Mouse (Mus musculus): Measurements from ENCODE around the gene Jund.

Jund gene

DNA sequence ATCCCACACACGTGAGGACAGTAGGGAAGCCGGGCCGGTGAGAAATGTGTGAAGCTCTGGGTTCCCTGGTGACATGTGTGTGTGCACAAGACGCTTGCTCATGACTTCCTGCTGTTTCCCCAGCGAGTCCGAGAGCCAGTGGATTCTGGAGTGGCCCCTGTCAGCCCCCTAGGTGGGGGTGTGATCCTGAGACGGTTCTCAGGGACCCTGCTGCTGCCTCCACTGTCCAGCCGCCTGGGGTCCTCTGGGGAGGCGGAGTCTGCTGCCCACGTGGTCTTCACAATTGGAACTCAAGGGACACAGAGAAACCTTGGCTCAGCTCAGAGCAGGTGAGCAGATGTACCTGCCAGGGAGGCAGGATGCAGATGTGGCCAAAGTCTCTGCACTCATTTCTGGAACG, 28.0 kb downstream of the Jund start:
- DNase-seq (ENCODE audit: low spot score) = no peak

DNA sequence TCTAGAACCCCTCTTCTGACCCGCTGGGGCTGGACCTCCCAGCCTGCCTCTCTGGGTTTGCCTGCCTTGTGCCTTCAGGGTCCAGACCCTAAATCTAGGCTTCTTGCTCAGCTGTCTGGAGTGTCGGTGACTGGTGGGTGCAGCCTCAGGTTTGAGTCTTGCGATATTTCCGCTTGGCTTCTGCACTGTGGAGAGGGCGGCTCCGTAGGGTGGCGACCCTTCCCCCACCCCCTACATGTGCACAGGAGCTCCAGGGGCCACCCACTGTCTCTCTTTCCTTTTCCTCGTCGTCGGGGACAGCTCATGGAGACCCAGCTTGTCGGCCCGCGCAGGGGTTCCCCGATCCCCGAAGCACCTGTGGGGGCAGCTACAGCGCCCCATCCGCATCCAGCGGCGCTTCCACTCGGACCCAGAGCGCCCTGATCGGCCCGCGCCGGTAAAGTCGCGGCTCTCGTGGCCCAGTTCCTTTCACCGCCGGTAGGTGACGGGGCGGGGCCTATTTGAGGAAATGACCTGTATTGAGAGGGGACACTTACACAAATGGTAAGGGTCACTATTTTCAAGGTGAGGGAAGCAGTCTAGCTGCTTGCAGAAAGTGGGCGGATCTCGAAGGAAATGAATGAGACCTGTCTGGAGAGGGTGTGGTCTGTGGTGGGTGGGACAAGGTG, 31.2 kb downstream of the Jund start:
- peak; percentile 54 for DNase-seq (ENCODE audit: low spot score)

DNA sequence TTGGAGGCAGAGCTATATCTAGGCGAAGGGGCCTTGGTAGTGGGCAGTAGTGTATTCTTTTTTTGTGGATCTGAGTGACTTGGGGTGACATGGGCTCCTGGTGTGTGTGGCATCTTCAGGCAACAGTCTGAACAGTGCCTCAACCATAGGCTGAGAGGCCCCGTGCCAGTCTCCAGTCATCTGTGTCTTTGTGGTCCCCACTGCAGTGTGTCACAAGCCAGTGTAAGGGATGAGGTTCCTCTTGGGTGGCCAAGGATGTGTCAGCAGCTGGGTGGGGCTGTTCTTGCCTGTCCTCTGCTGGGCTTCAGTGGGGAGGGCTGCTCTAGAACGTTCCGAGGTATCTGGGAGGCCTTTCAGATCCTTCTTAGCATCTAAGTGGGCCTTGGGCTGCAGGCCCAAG, 32.2 kb downstream of the Jund start:
- no peak for DNase-seq (ENCODE audit: low spot score)

GRCm38 (mm10) chr8:70737705-70738104, 39.0 kb downstream of the Jund start:
- no peak for DNase-seq (ENCODE audit: low spot score)

DNA sequence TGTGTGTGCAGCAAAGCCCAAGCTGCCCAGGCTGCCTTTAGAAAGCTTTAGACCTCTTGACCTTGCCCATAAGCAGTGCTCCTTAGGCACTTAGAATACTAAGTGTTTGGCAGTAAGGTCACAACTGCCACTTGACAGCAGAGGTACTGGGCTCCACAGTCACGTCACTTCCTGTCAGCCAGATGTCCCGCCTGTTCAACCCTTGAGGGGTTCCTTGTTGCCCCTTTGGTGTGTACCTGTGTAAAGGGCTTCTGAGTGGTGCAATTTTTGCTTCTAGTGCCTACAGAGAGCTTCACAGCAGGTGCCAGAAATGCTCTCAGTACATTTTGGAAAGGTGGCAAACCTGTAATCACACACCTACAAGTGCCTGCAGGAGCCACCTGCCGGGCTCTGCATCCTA, 39.5 kb downstream of the Jund start:
- DNase-seq (ENCODE audit: low spot score) = no peak

DNA sequence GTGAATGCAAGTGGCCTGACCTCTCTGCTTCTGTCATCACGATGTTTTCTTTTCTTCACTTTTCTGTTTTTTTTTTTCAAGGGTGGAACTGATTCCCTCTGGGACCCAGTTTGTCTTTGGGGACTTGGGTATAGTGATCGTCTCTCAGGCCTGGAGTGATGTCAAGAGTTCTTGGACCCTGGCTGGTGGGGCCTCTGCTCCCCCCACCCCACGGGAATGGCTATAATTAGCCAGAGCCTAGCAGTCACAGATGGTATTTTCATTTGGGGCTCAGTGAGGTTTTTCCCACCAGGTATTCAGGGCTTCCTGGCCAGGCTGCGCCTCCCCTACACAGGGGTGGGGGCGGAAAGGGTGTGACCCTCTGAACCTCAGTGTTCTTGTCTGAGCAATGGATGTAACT, 42.9 kb downstream of the Jund start:
- no peak for DNase-seq (ENCODE audit: low spot score)

GRCm38 (mm10) chr8:70742176-70742575, 43.4 kb downstream of the Jund start:
- DNase-seq (ENCODE audit: low spot score) = peak; percentile 51

GRCm38 (mm10) chr8:70742981-70743655, 44.4 kb downstream of the Jund start:
- DNase-seq (ENCODE audit: low spot score) = no peak

GRCm38 (mm10) chr8:70743656-70744590, 45.2 kb downstream of the Jund start:
- DNase-seq (ENCODE audit: low spot score) = no peak

GRCm38 (mm10) chr8:70744806-70745205, 46.1 kb downstream of the Jund start:
- DNase-seq (ENCODE audit: low spot score) = no peak

DNA sequence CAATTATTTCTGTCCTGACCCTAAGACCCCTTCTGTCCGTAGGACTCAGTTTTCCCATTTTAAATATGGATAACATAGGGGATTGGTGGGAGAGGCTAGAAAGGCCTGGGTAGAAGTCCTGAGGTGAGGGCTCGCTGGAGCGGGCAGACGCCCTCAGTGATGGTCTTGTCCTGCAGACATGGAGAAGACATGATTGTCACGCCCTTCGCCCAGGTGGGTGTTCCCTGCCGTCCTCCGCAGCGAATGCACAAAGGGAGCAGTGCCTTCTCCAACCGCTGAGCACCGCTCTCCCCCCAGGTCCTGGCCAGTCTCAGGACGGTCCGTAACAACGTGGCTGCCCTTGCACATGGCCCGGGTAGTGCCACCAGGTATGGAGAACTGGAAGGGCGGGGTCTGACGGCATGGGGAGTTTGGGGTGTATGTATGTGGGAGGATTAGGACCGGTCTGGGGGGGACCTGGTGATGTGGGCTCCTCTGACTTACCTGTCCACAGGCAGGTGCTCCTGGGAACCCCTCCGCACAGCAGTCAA, 47.0 kb downstream of the Jund start:
- no peak for DNase-seq (ENCODE audit: low spot score)

DNA sequence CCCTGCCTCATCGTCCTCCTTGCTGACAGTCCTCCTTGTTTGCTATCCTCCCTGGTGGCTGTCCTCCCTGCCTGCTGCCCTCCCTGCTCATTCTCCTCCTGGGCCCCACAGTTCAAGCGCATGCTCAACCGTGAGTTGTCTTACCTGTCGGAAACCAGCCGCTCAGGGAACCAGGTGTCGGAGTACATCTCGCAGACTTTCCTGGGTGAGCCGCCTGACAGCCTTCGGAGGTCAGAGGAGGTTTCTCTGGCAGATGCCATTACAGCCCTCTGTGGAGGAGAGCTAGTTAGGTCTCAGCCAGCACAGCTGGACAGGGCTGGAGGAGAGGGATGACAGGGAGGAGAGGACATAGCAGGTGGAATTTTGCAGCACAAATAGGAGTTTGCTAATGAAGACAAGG, 47.9 kb downstream of the Jund start:
- DNase-seq (ENCODE audit: low spot score) = no peak

- DNase-seq (ENCODE audit: low spot score) = no peak
Measured at GRCm38 (mm10) chr8:70747211-70747890, 48.6 kb downstream of the Jund start.

DNA sequence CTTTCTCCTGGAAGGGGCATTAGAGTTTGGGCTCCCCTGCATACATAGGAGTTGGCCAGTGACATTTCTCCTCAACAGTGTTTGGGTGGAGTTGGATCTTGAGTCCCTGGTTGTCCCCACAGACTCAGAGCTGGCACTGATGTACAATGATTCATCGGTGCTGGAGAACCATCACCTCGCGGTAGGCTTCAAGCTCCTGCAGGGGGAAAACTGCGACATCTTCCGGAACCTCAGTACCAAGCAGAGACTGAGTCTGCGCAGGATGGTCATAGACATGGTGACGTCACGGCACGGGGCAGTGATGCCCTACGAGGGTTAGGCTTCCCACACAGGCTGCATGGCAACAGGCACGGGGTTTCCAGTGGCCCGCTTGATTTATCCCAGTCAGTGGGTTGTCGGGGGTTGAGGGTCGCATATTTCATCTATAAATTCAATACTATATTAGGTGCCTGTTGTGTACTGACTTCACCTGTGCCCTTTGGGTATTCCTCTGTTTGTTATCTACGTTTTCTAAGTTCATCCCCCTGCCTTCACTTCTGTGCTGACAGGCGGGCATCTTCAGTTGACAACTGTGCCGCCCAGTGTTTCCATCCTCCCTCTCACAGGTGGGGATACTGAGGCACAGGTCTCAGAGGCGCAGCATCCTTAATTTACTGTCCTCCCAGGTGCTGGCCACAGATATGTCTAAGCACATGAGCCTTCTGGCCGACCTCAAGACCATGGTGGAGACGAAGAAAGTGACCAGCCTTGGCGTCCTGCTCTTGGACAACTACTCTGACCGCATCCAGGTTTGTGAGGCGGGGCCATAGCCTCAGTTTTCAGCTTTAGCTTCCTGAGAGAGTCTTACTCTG, 49.7 kb downstream of the Jund start:
- no peak for DNase-seq (ENCODE audit: low spot score)

DNA sequence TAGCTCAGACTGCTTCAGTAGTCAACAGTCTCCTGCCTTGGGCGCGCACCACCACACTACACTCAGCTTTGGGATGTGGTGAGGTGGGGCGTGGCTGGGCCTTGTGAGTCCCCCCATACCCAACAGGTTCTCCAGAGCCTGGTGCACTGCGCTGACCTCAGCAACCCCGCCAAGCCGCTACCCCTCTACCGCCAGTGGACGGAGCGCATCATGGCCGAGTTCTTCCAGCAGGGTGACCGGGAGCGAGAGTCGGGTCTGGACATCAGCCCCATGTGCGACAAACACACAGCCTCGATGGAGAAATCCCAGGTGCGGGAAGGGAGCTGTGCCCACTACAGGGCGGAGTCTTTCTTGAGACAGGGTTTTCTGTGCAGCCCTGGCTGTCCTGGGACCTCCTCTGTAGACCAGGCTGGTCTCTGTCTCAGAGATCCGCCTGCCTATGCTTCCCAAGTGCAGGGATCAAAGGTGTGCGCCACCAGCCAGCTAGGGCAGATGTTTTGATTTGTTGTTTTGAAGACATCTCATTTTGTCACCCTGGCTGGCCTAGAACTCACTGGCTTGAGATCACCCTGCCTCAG, 50.4 kb downstream of the Jund start:
- no peak for DNase-seq (ENCODE audit: low spot score)
